Mouse (Mus musculus): ENCODE data around the gene Cul9. TPM values are rescaled to one million over a fixed set of nuclear protein-coding genes. Genes with fewer than 3 reads are reported as not detected.
"Not testable (repeated sequence)": the region's sequence is repeated elsewhere in the genome, so short reads cannot be mapped to it uniquely, and the experiment has no call there.

Cul9 gene
- polyA plus RNA-seq, 1 experiment from 2014 or later: 5.6 TPM

- no peaks in the 10 kb centered on the region for H3K4me1 ChIP-seq (ENCODE audit: control insufficient read depth, insufficient read depth, low read length)
- WGBS: 89% methylated on average over 8 of the region's 8 CpGs
- no peaks in the 10 kb centered on the region for H3K27me3 ChIP-seq (ENCODE audit: control insufficient read depth, insufficient read depth, low read length)
- H3K9ac ChIP-seq (ENCODE audit: low read length): no peak overlapping the region
- no peaks in the 10 kb centered on the region for H3K9me3 ChIP-seq (replicated peaks; ENCODE audit: control insufficient read depth, low read length)
- ATAC-seq (replicated peaks; ENCODE audit: extremely low read depth, insufficient read depth, low FRiP score): no peak
- H3K4me3 ChIP-seq (ENCODE audit: low read length): no peak overlapping the region
- H3K36me3 ChIP-seq (ENCODE audit: control insufficient read depth, insufficient read depth): peaks cover 27% of the 10 kb centered on the region
- no peak overlapping the region for H3K4me2 ChIP-seq (ENCODE audit: low read depth, low read length)
- H3K27ac ChIP-seq (ENCODE audit: low read length): no peak overlapping the region
Observed at GRCm38 (mm10) chr17:46586327-46586726, 40.1 kb upstream of the Cul9 start.

- 73% methylated on average over 5 of the region's 5 CpGs for WGBS
- H3K4me3 ChIP-seq (ENCODE audit: low read length): no peak overlapping the region
- H3K9me3 ChIP-seq (replicated peaks; ENCODE audit: control insufficient read depth, low read length): no peaks in the 10 kb centered on the region
- ATAC-seq (replicated peaks; ENCODE audit: extremely low read depth, insufficient read depth, low FRiP score): no peak; the same call in 1 of the 2 replicates
- H3K9ac ChIP-seq (ENCODE audit: low read length): no peak overlapping the region
- H3K27ac ChIP-seq (ENCODE audit: low read length): no peak overlapping the region
- no peak overlapping the region for H3K4me2 ChIP-seq (ENCODE audit: low read depth, low read length)
- H3K27me3 ChIP-seq (ENCODE audit: control insufficient read depth, insufficient read depth, low read length): no peaks in the 10 kb centered on the region
- H3K36me3 ChIP-seq (ENCODE audit: control insufficient read depth, insufficient read depth): peaks cover 53% of the 10 kb centered on the region
- no peaks in the 10 kb centered on the region for H3K4me1 ChIP-seq (ENCODE audit: control insufficient read depth, insufficient read depth, low read length)
Observed at GRCm38 (mm10) chr17:46578650-46579049, 32.5 kb upstream of the Cul9 start.

GRCm38 (mm10) chr17:46576070-46576469, 29.9 kb upstream of the Cul9 start:
- Histone ChIP-seq H3K9me3 (replicated peaks; ENCODE audit: control insufficient read depth, low read length) (no peaks in the 10 kb centered on the region), H3K4me3 (ENCODE audit: low read length) (no peak overlapping the region), H3K36me3 (ENCODE audit: control insufficient read depth, insufficient read depth) (peaks cover 47% of the 10 kb centered on the region), H3K4me1 (ENCODE audit: control insufficient read depth, insufficient read depth, low read length) (no peaks in the 10 kb centered on the region), H3K9ac (ENCODE audit: low read length) (no peak overlapping the region), H3K4me2 (ENCODE audit: low read depth, low read length) (no peak overlapping the region), H3K27me3 (ENCODE audit: control insufficient read depth, insufficient read depth, low read length) (no peaks in the 10 kb centered on the region), H3K27ac (ENCODE audit: low read length) (no peak overlapping the region)
- 85% methylated on average over 13 of the region's 13 CpGs for WGBS
- ATAC-seq (replicated peaks; ENCODE audit: extremely low read depth, insufficient read depth, low FRiP score): no peak

GRCm38 (mm10) chr17:46574535-46574934, 28.3 kb upstream of the Cul9 start:
- no peaks in the 10 kb centered on the region for H3K9me3 ChIP-seq (replicated peaks; ENCODE audit: control insufficient read depth, low read length)
- H3K27ac ChIP-seq (ENCODE audit: low read length): no peak overlapping the region
- no peaks in the 10 kb centered on the region for H3K4me1 ChIP-seq (ENCODE audit: control insufficient read depth, insufficient read depth, low read length)
- H3K9ac ChIP-seq (ENCODE audit: low read length): no peak overlapping the region
- no peak for ATAC-seq (replicated peaks; ENCODE audit: extremely low read depth, insufficient read depth, low FRiP score)
- H3K36me3 ChIP-seq (ENCODE audit: control insufficient read depth, insufficient read depth): peaks cover 35% of the 10 kb centered on the region
- no peaks in the 10 kb centered on the region for H3K27me3 ChIP-seq (ENCODE audit: control insufficient read depth, insufficient read depth, low read length)
- WGBS: 93% methylated on average over 7 of the region's 7 CpGs
- no peak overlapping the region for H3K4me3 ChIP-seq (ENCODE audit: low read length)
- H3K4me2 ChIP-seq (ENCODE audit: low read depth, low read length): no peak overlapping the region

GRCm38 (mm10) chr17:46571005-46571404, 24.8 kb upstream of the Cul9 start:
- Histone ChIP-seq H3K4me1 (ENCODE audit: control insufficient read depth, insufficient read depth, low read length) (no peaks in the 10 kb centered on the region), H3K36me3 (ENCODE audit: control insufficient read depth, insufficient read depth) (peaks cover 36% of the 10 kb centered on the region), H3K4me2 (ENCODE audit: low read depth, low read length) (no peak overlapping the region), H3K4me3 (ENCODE audit: low read length) (no peak overlapping the region), H3K9me3 (replicated peaks; ENCODE audit: control insufficient read depth, low read length) (no peaks in the 10 kb centered on the region), H3K27me3 (ENCODE audit: control insufficient read depth, insufficient read depth, low read length) (no peaks in the 10 kb centered on the region), H3K27ac (ENCODE audit: low read length) (no peak overlapping the region), H3K9ac (ENCODE audit: low read length) (no peak overlapping the region)
- WGBS: 76% methylated on average over 11 of the region's 11 CpGs
- no peak for ATAC-seq (replicated peaks; ENCODE audit: extremely low read depth, insufficient read depth, low FRiP score)

GRCm38 (mm10) chr17:46559146-46559545, 13.0 kb upstream of the Cul9 start:
- Histone ChIP-seq H3K27ac (ENCODE audit: low read length) (no peak overlapping the region), H3K4me1 (ENCODE audit: control insufficient read depth, insufficient read depth, low read length) (peaks cover 6% of the 10 kb centered on the region), H3K9me3 (replicated peaks; ENCODE audit: control insufficient read depth, low read length) (no peaks in the 10 kb centered on the region), H3K9ac (ENCODE audit: low read length) (no peak overlapping the region), H3K4me3 (ENCODE audit: low read length) (no peak overlapping the region), H3K4me2 (ENCODE audit: low read depth, low read length) (no peak overlapping the region), H3K27me3 (ENCODE audit: control insufficient read depth, insufficient read depth, low read length) (no peaks in the 10 kb centered on the region), H3K36me3 (ENCODE audit: control insufficient read depth, insufficient read depth) (0 out of 2 replicates have a peak, but pooled peaks cover 3% of the 10 kb centered on the region)
- no peak for ATAC-seq (replicated peaks; ENCODE audit: extremely low read depth, insufficient read depth, low FRiP score)
- 86% methylated on average over 6 of the region's 6 CpGs for WGBS

GRCm38 (mm10) chr17:46558151-46558550, 12.0 kb upstream of the Cul9 start:
- Histone ChIP-seq H3K4me2 (ENCODE audit: low read depth, low read length) (no peak overlapping the region), H3K4me1 (ENCODE audit: control insufficient read depth, insufficient read depth, low read length) (peaks cover 16% of the 10 kb centered on the region), H3K4me3 (ENCODE audit: low read length) (no peak overlapping the region), H3K27me3 (ENCODE audit: control insufficient read depth, insufficient read depth, low read length) (no peaks in the 10 kb centered on the region), H3K9ac (ENCODE audit: low read length) (no peak overlapping the region), H3K27ac (ENCODE audit: low read length) (no peak overlapping the region), H3K36me3 (ENCODE audit: control insufficient read depth, insufficient read depth) (no peaks in the 10 kb centered on the region), H3K9me3 (replicated peaks; ENCODE audit: control insufficient read depth, low read length) (no peaks in the 10 kb centered on the region)
- no peak for ATAC-seq (replicated peaks; ENCODE audit: extremely low read depth, insufficient read depth, low FRiP score)
- 72% methylated on average over 5 of the region's 5 CpGs for WGBS

- not testable (repeated sequence) for H3K4me2 ChIP-seq (ENCODE audit: low read depth, low read length); H3K4me3 ChIP-seq (ENCODE audit: low read length); ATAC-seq (replicated peaks; ENCODE audit: extremely low read depth, insufficient read depth, low FRiP score); H3K36me3 ChIP-seq (ENCODE audit: control insufficient read depth, insufficient read depth); H3K27me3 ChIP-seq (ENCODE audit: control insufficient read depth, insufficient read depth, low read length); H3K9me3 ChIP-seq (replicated peaks; ENCODE audit: control insufficient read depth, low read length)
- Histone ChIP-seq H3K27ac (ENCODE audit: low read length) (peak overlapping the region; percentile 92), H3K4me1 (ENCODE audit: control insufficient read depth, insufficient read depth, low read length) (peaks cover 20% of the 10 kb centered on the region), H3K9ac (ENCODE audit: low read length) (peak overlapping the region; percentile 78; the same call in 1 of the 2 replicates)
Observed at GRCm38 (mm10) chr17:46557321-46557720, 11.1 kb upstream of the Cul9 start.

GRCm38 (mm10) chr17:46556584-46556945, 10.4 kb upstream of the Cul9 start:
- Histone ChIP-seq H3K36me3 (ENCODE audit: control insufficient read depth, insufficient read depth) (peaks cover 6% of the 10 kb centered on the region), H3K4me1 (ENCODE audit: control insufficient read depth, insufficient read depth, low read length) (peaks cover 27% of the 10 kb centered on the region), H3K9ac (ENCODE audit: low read length) (peak overlapping the region; percentile 78), H3K9me3 (replicated peaks; ENCODE audit: control insufficient read depth, low read length) (no peaks in the 10 kb centered on the region), H3K27me3 (ENCODE audit: control insufficient read depth, insufficient read depth, low read length) (no peaks in the 10 kb centered on the region), H3K4me3 (ENCODE audit: low read length) (peak overlapping the region; percentile 96), H3K4me2 (ENCODE audit: low read depth, low read length) (peak overlapping the region; percentile 88), H3K27ac (ENCODE audit: low read length) (peak overlapping the region; percentile 92)
- peak; percentile 1; the same call in 1 of the 2 replicates for ATAC-seq (replicated peaks; ENCODE audit: extremely low read depth, insufficient read depth, low FRiP score)
- under 1% methylated on average over 11 of the region's 11 CpGs for WGBS
